Mouse (Mus musculus): Measurements from ENCODE around the gene Zfp184. TPM values are rescaled to one million over a fixed set of nuclear protein-coding genes. Genes with fewer than 3 reads are reported as not detected.
A peak's percentile ranks its signal among the peaks of the same experiment; 100 is the strongest.

The Zfp184 gene
- total and polyA plus RNA-seq, 3 experiments, result 0.43 to 0.73 (median 0.70) TPM

- Histone ChIP-seq H3K79me2 (replicated peaks; ENCODE audit: control insufficient read depth, insufficient read depth, low read length) (no peaks in the 10 kb centered on the region), H3K27ac (no peak overlapping the region), H3K4me1 (ENCODE audit: control insufficient read depth, insufficient read depth, low read length) (no peaks in the 10 kb centered on the region), H3K27me3 (ENCODE audit: control insufficient read depth, insufficient read depth, low read length) (no peaks in the 10 kb centered on the region), H3K9ac (ENCODE audit: low read depth, low read length) (no peak overlapping the region), H3K4me3 (no peak overlapping the region), H3K36me3 (ENCODE audit: control insufficient read depth, insufficient read depth, low read length) (no peaks in the 10 kb centered on the region)
- TF ChIP-seq POLR2A (IDR thresholded peaks at IDR 0.05; ENCODE audit: insufficient read depth, low read depth, low read length) (no peak), EP300 (IDR thresholded peaks at IDR 0.05; ENCODE audit: insufficient read depth, low read depth, low read length) (no peak), CTCF (IDR thresholded peaks at IDR 0.05) (no peak)
- DNase-seq, result no peak
- WGBS, result 24% methylated on average over 2 of the region's 2 CpGs
- intact Hi-C loops (cut with DNase I), result loop anchor here (5.0 kb wide), 1 partner anchor 258 kb away; no protein-coding TSS in a partner anchor
Measured at GRCm38 (mm10) chr13:21969816-21970215, 24.9 kb downstream of the Zfp184 start.

- no peak overlapping the region for H3K4me3 ChIP-seq
- no peaks in the 10 kb centered on the region for H3K27me3 ChIP-seq (ENCODE audit: control insufficient read depth, insufficient read depth, low read length)
- no peaks in the 10 kb centered on the region for H3K36me3 ChIP-seq (ENCODE audit: control insufficient read depth, insufficient read depth, low read length)
- H3K27ac ChIP-seq, result no peak overlapping the region
- TF ChIP-seq CTCF (IDR thresholded peaks at IDR 0.05), result no peak
- no peak for TF ChIP-seq POLR2A (IDR thresholded peaks at IDR 0.05; ENCODE audit: insufficient read depth, low read depth, low read length)
- TF ChIP-seq EP300 (IDR thresholded peaks at IDR 0.05; ENCODE audit: insufficient read depth, low read depth, low read length), result no peak
- H3K9ac ChIP-seq (ENCODE audit: low read depth, low read length), result no peak overlapping the region
- no peaks in the 10 kb centered on the region for H3K4me1 ChIP-seq (ENCODE audit: control insufficient read depth, insufficient read depth, low read length)
- no peaks in the 10 kb centered on the region for H3K79me2 ChIP-seq (replicated peaks; ENCODE audit: control insufficient read depth, insufficient read depth, low read length)
- 45% methylated on average over 3 of the region's 3 CpGs for WGBS
- DNase-seq, result no peak
- intact Hi-C loops (cut with DNase I), result loop anchor here (5.0 kb wide), 1 partner anchor 259 kb away; no protein-coding TSS in a partner anchor
Measured at GRCm38 (mm10) chr13:21971641-21972040, 26.7 kb downstream of the Zfp184 start.

DNA sequence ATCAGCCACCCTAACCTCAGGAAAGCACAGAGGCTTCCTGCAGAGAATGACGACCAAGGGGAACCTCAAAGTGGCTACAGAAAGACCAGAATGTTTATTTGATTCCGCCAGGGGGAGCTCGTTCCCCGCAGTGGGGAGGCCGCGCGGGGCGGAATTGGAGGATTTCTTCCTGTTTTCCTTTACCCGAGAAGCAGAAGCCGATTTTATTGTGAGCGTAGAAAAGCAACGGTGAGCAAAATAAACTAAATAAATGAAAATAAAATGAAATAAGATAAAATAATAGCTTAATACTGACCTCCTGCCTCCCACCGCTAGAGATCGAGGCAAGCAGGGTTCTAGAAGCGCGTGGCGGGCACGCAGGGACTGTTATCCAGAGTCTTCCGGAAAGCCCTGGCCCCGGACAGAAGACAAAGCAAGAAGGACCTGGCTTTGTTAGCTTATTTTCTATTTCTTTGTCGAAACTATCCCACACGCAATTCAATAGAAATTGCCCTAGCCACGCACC, 29.4 kb downstream of the Zfp184 start:
- TF ChIP-seq EP300 (IDR thresholded peaks at IDR 0.05; ENCODE audit: insufficient read depth, low read depth, low read length) (peak; percentile 46; the same call in 1 of the 2 replicates), CTCF (IDR thresholded peaks at IDR 0.05) (peak; percentile 97), POLR2A (IDR thresholded peaks at IDR 0.05; ENCODE audit: insufficient read depth, low read depth, low read length) (0 out of 2 replicates have a peak, but pooled peaks have one; percentile 11)
- Histone ChIP-seq H3K27ac (peak overlapping the region; percentile 97), H3K27me3 (ENCODE audit: control insufficient read depth, insufficient read depth, low read length) (no peaks in the 10 kb centered on the region), H3K4me3 (peak overlapping the region; percentile 96), H3K4me1 (ENCODE audit: control insufficient read depth, insufficient read depth, low read length) (no peaks in the 10 kb centered on the region), H3K36me3 (ENCODE audit: control insufficient read depth, insufficient read depth, low read length) (no peaks in the 10 kb centered on the region), H3K9ac (ENCODE audit: low read depth, low read length) (peak overlapping the region; percentile 87), H3K79me2 (replicated peaks; ENCODE audit: control insufficient read depth, insufficient read depth, low read length) (no peaks in the 10 kb centered on the region)
- intact Hi-C loops (cut with DNase I), result loop anchor here (1.0 to 5.0 kb wide), 5 partner anchors 21 to 262 kb away; no protein-coding TSS in a partner anchor
- peak; percentile 91 for DNase-seq
- WGBS, result under 1% methylated on average over 23 of the region's 23 CpGs

DNA sequence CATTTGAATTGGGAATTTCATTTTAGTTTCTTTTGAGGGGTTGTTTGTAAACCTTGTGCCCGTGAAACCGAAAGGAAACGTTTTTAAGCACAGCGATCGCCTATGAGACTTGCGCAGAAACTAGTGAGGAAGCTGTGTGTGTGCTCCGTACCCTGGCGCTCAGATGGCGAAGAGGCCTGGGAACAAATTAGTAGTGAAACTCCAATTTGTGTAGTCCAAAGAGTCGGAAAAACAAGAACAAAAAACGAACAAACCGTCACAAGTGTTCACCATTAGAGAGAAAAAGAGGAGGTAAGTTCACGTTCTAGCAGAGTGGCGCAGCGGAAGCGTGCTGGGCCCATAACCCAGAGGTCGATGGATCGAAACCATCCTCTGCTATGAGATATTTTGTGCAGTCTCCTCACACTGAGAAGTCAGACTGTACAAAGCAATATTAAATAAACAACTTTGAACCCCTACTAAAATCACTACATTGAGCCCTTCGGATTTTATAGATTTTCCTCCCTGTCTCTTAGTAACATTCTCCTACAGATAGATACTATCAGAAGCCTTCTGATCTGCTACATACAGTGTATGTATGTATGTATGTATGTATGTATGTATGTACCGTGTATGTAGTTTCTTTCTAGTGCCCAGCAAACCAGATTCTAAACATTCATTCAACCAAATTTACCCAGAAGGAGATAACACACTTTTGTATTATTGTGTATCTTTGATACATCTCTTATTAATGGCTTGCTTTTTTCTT, 30.0 kb downstream of the Zfp184 start:
- no peaks in the 10 kb centered on the region for H3K4me1 ChIP-seq (ENCODE audit: control insufficient read depth, insufficient read depth, low read length)
- H3K27me3 ChIP-seq (ENCODE audit: control insufficient read depth, insufficient read depth, low read length), result no peaks in the 10 kb centered on the region
- peak overlapping the region; percentile 96 for H3K4me3 ChIP-seq
- peak; percentile 75 to 78 for DNase-seq
- H3K9ac ChIP-seq (ENCODE audit: low read depth, low read length), result peak overlapping the region; percentile 87
- H3K79me2 ChIP-seq (replicated peaks; ENCODE audit: control insufficient read depth, insufficient read depth, low read length), result no peaks in the 10 kb centered on the region
- WGBS, result 5% methylated on average over 20 of the region's 20 CpGs
- no peaks in the 10 kb centered on the region for H3K36me3 ChIP-seq (ENCODE audit: control insufficient read depth, insufficient read depth, low read length)
- intact Hi-C loops (cut with DNase I), result loop anchor here (1.0 to 5.0 kb wide), 5 partner anchors 20 to 263 kb away; no protein-coding TSS in a partner anchor
- no peak for TF ChIP-seq CTCF (IDR thresholded peaks at IDR 0.05)
- TF ChIP-seq POLR2A (IDR thresholded peaks at IDR 0.05; ENCODE audit: insufficient read depth, low read depth, low read length), result no peak
- peak; percentile 72; the same call in 1 of the 2 replicates for TF ChIP-seq EP300 (IDR thresholded peaks at IDR 0.05; ENCODE audit: insufficient read depth, low read depth, low read length)
- H3K27ac ChIP-seq, result peak overlapping the region; percentile 97

GRCm38 (mm10) chr13:21980981-21981802, 36.3 kb downstream of the Zfp184 start, which contains the start of gene Pom121l2:
TSS of gene Pom121l2 (plus strand) at chr13:21981194.
- no peaks in the 10 kb centered on the region for H3K79me2 ChIP-seq (replicated peaks; ENCODE audit: control insufficient read depth, insufficient read depth, low read length)
- no peak within 1 kb of the TSS for H3K27ac ChIP-seq
- H3K27me3 ChIP-seq (ENCODE audit: control insufficient read depth, insufficient read depth, low read length), result peaks cover 2% of the 10 kb centered on the region; the same call in 1 of the 2 replicates
- H3K4me3 ChIP-seq, result peak within 1 kb of the TSS; percentile 62
- DNase-seq, result peak; percentile 67 to 72
- peaks cover 1% of the 10 kb centered on the region; the same call in 1 of the 2 replicates for H3K4me1 ChIP-seq (ENCODE audit: control insufficient read depth, insufficient read depth, low read length)
- H3K9ac ChIP-seq (ENCODE audit: low read depth, low read length), result peak within 1 kb of the TSS; percentile 72
- no peaks in the 10 kb centered on the region for H3K36me3 ChIP-seq (ENCODE audit: control insufficient read depth, insufficient read depth, low read length)
- no peak for TF ChIP-seq CTCF (IDR thresholded peaks at IDR 0.05)
- no peak for TF ChIP-seq EP300 (IDR thresholded peaks at IDR 0.05; ENCODE audit: insufficient read depth, low read depth, low read length)
- TF ChIP-seq POLR2A (IDR thresholded peaks at IDR 0.05; ENCODE audit: insufficient read depth, low read depth, low read length), result no peak
- intact Hi-C loops (cut with DNase I), result no loop called here
- 2% methylated on average over 58 of the region's 58 CpGs for WGBS

Measured in heart, adult 2 months (tissue).